Comparison of ENCODE assay signal across 13 mouse cellular contexts in the genomic region with DNA sequence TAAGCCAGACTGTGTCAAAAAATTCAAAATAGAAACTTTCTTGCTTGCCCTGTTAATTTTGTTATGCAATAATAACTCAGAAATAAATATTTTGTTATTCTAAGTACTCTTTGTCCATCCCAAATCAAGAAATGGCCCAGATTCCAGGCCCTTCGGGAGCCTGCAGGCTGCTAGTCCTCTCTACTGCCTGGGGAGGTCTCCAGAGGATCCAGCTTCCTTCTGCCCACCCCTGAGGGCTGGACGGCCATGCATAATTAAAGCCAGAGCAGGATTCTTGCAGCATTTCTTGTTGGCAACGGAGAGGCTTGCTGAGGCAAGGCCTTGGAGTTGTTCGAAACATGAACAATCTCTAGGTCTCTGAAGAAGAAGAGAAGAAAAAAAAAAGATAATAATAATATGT.
A peak's percentile ranks its signal among the peaks of the same experiment; 100 is the strongest.
DNase-seq lines count a peak whose midpoint lies in the region; ATAC-seq lines count a peak whose summit lies in the region.
"Had no signal": no experiment of that assay in that cellular context is flagged by ENCODE, and none has a peak within 500 bp of the region (broad histone marks: within the 10 kb centered on the region; RNA-seq: fewer than 3 reads in every experiment).

No protein-coding gene starts in this region.

- H3K27ac ChIP-seq in midbrain, embryonic 11.5 days (ENCODE audit: low read depth, low read length) = no peak overlapping the region
- no peak overlapping the region for H3K27ac ChIP-seq in midbrain, embryonic 15.5 days
- H3K27ac ChIP-seq in limb, embryonic 12.5 days = peak overlapping the region; percentile 31; the same call in 1 of the 2 replicates
- no peak overlapping the region for H3K27ac ChIP-seq in liver, embryonic 12.5 days
- H3K27ac ChIP-seq: embryonic facial prominence, embryonic 15.5 days; intestine, embryonic 15.5 days; macrophage had no signal

- no peak overlapping the region for H3K4me3 ChIP-seq in midbrain, embryonic 11.5 days (ENCODE audit: low read depth, low read length)
- H3K4me3 ChIP-seq in midbrain, embryonic 15.5 days = no peak overlapping the region
- no peak overlapping the region for H3K4me3 ChIP-seq in limb, embryonic 12.5 days (replicated peaks)
- no peak overlapping the region for H3K4me3 ChIP-seq in liver, embryonic 12.5 days
- H3K4me3 ChIP-seq: embryonic facial prominence, embryonic 15.5 days; intestine, embryonic 15.5 days; limb, embryonic 13.5 days had no signal

- peak; percentile 26 for DNase-seq in adrenal gland, postnatal 10 days
- no peak for DNase-seq in adrenal gland, adult 2 months
- peak; percentile 67 for DNase-seq in midbrain, embryonic 11.5 days (ENCODE audit: low spot score, missing footprints)
- DNase-seq in cerebellum, adult 9-10 months = no peak
- no peak for DNase-seq in spleen, postnatal 10 days (ENCODE audit: low spot score in 2 of 2)
- DNase-seq: cerebellum, adult 9-11 months had no signal

- H3K4me1 ChIP-seq in midbrain, embryonic 11.5 days (ENCODE audit: control insufficient read depth, insufficient read depth, low read length) = no peaks in the 10 kb centered on the region
- H3K4me1 ChIP-seq in midbrain, embryonic 15.5 days = peaks cover 11% of the 10 kb centered on the region
- H3K4me1 ChIP-seq in limb, embryonic 12.5 days (replicated peaks) = peaks cover 40% of the 10 kb centered on the region
- H3K4me1 ChIP-seq in liver, embryonic 12.5 days = no peaks in the 10 kb centered on the region

- no peaks in the 10 kb centered on the region for H3K27me3 ChIP-seq in midbrain, embryonic 11.5 days (ENCODE audit: control insufficient read depth, insufficient read depth, low read length)
- H3K27me3 ChIP-seq in midbrain, embryonic 15.5 days (replicated peaks) = no peaks in the 10 kb centered on the region
- H3K27me3 ChIP-seq in limb, embryonic 12.5 days = no peaks in the 10 kb centered on the region
- H3K27me3 ChIP-seq in liver, embryonic 12.5 days (replicated peaks) = no peaks in the 10 kb centered on the region
- H3K27me3 ChIP-seq: embryonic facial prominence, embryonic 15.5 days; intestine, embryonic 15.5 days; limb, embryonic 13.5 days had no signal

- H3K9me3 ChIP-seq in midbrain, embryonic 11.5 days (ENCODE audit: control insufficient read depth, low read length) = no peaks in the 10 kb centered on the region
- no peaks in the 10 kb centered on the region for H3K9me3 ChIP-seq in midbrain, embryonic 15.5 days
- H3K9me3 ChIP-seq in limb, embryonic 12.5 days = no peaks in the 10 kb centered on the region
- H3K9me3 ChIP-seq in liver, embryonic 12.5 days (replicated peaks) = no peaks in the 10 kb centered on the region
- H3K9me3 ChIP-seq: embryonic facial prominence, embryonic 15.5 days; intestine, embryonic 15.5 days; limb, embryonic 13.5 days had no signal

- no peak overlapping the region for H3K4me2 ChIP-seq in midbrain, embryonic 11.5 days
- no peak overlapping the region for H3K4me2 ChIP-seq in midbrain, embryonic 15.5 days
- H3K4me2 ChIP-seq in limb, embryonic 12.5 days = no peak overlapping the region
- no peak overlapping the region for H3K4me2 ChIP-seq in liver, embryonic 12.5 days
- H3K4me2 ChIP-seq: embryonic facial prominence, embryonic 15.5 days; intestine, embryonic 15.5 days; limb, embryonic 13.5 days had no signal

- H3K9ac ChIP-seq in midbrain, embryonic 11.5 days (ENCODE audit: low read length) = no peak overlapping the region
- H3K9ac ChIP-seq in midbrain, embryonic 15.5 days = no peak overlapping the region
- H3K9ac ChIP-seq in limb, embryonic 12.5 days (replicated peaks) = no peak overlapping the region
- no peak overlapping the region for H3K9ac ChIP-seq in liver, embryonic 12.5 days
- H3K9ac ChIP-seq: embryonic facial prominence, embryonic 15.5 days; intestine, embryonic 15.5 days; limb, embryonic 13.5 days had no signal

- no peak for ATAC-seq in midbrain, embryonic 11.5 days (ENCODE audit: low FRiP score)
- no peak for ATAC-seq in midbrain, embryonic 15.5 days (replicated peaks)
- no peak for ATAC-seq in limb, embryonic 12.5 days (ENCODE audit: insufficient number of reproducible peaks, insufficient read depth, low FRiP score, low TSS enrichment, low read depth)
- no peak for ATAC-seq in liver, embryonic 12.5 days
- ATAC-seq: intestine, embryonic 15.5 days had no signal

- WGBS in midbrain, embryonic 11.5 days = 65% methylated on average over 4 of the region's 4 CpGs
- WGBS in midbrain, embryonic 15.5 days = 64% methylated on average over 4 of the region's 4 CpGs
- WGBS in limb, embryonic 12.5 days = 19% methylated on average over 4 of the region's 4 CpGs
- WGBS in liver, embryonic 12.5 days (ENCODE audit: insufficient replicate concordance) = 60% methylated on average over 4 of the region's 4 CpGs

- no peaks in the 10 kb centered on the region for H3K36me3 ChIP-seq in midbrain, embryonic 11.5 days (ENCODE audit: control insufficient read depth, insufficient read depth, low read length)
- no peaks in the 10 kb centered on the region for H3K36me3 ChIP-seq in midbrain, embryonic 15.5 days (replicated peaks)
- no peaks in the 10 kb centered on the region for H3K36me3 ChIP-seq in limb, embryonic 12.5 days
- H3K36me3 ChIP-seq in liver, embryonic 12.5 days = no peaks in the 10 kb centered on the region
- H3K36me3 ChIP-seq: embryonic facial prominence, embryonic 15.5 days; intestine, embryonic 15.5 days; limb, embryonic 13.5 days had no signal

Comparison
In these comparisons a context has a peak if more than half of its experiments do, and no peak if none do; other contexts are left out.
1. DNase-seq: peak in adrenal gland, postnatal 10 days (single experiment) and midbrain, embryonic 11.5 days (single experiment); none in adrenal gland, adult 2 months (single experiment), cerebellum, adult 9-10 months (single experiment) and spleen, postnatal 10 days (0 of 2).